Mouse (Mus musculus) midbrain, embryonic 14.5 days (tissue): ENCODE data around the gene 1700113H08Rik. TPM values are rescaled to one million over a fixed set of nuclear protein-coding genes. Genes with fewer than 3 reads are reported as not detected.

Experiments used
- ATAC-seq: fragments of 200-750 bp; cut with Nextera tagmentation; 2 replicates; pipeline ENCODE4 v1.8.0; 2017; ENCODE audit warnings: moderate number of reproducible peaks, moderate library complexity; ENCODE audit not compliant: low FRiP score, low TSS enrichment
- DNase-seq: peaks from one replicate; pipeline ENCODE4 v3.0.0-alpha.2; 2015
- H3K27ac ChIP-seq: fragments of 300-500 bp; sonication (generic); replicated peaks from 2 replicates; pipeline ENCODE4 v1.5.1; 2014; ENCODE audit warnings: mild to moderate bottlenecking, low read depth, low read length, moderate library complexity
- H3K27me3 ChIP-seq: fragments of 300-500 bp; sonication (generic); 2 replicates; pipeline ENCODE4 v1.6.1; 2014; ENCODE audit warnings: low read length, control low read depth, mixed read lengths; ENCODE audit not compliant: control insufficient read depth, insufficient read depth
- H3K36me3 ChIP-seq: fragments of 300-500 bp; sonication (generic); 2 replicates; pipeline ENCODE4 v1.6.1; 2014; ENCODE audit warnings: low read length, control low read depth; ENCODE audit not compliant: control insufficient read depth, insufficient read depth
- H3K4me1 ChIP-seq: fragments of 300-500 bp; sonication (generic); 2 replicates; pipeline ENCODE4 v1.6.1; 2014; ENCODE audit warnings: mild to moderate bottlenecking, antibody characterized with exemption, low read length, control low read depth; ENCODE audit not compliant: control insufficient read depth, insufficient read depth
- H3K4me2 ChIP-seq: fragments of 300-500 bp; sonication (generic); 2 replicates; pipeline ENCODE4 v1.6.1; 2014; ENCODE audit warnings: mild to moderate bottlenecking, low read length, moderate library complexity
- H3K4me3 ChIP-seq: fragments of 300-500 bp; sonication (generic); replicated peaks from 2 replicates; pipeline ENCODE4 v1.5.1; 2014; ENCODE audit warnings: low read depth, low read length
- H3K9ac ChIP-seq: fragments of 300-500 bp; sonication (generic); replicated peaks from 2 replicates; pipeline ENCODE4 v1.6.1; 2014; ENCODE audit warnings: mild to moderate bottlenecking, low read length, moderate library complexity
- H3K9me3 ChIP-seq: fragments of 300-500 bp; sonication (generic); 2 replicates; pipeline ENCODE4 v1.6.1; 2016; ENCODE audit warnings: low read length, control low read depth, mixed read lengths; ENCODE audit not compliant: control insufficient read depth
- WGBS: fragments of 180-500 bp; shearing (Covaris S2); extraction: QIAGEN DNeasy Blood & Tissue Kit; methylation state at CpG from one replicate; pipeline ENCODE4 v1.1.7; 2014; 5-methylcytosine and 5-hydroxymethylcytosine counted together
- polyA plus RNA-seq: library from polyadenylated mRNA; unstranded; fragments of >200 nt; fragmentation: Nextera tagmentation; extraction: Ambion mirVana; gene quantifications from 2 replicates; pipeline ENCODE4 v1.2.1, GENCODE M21; 2014

1700113H08Rik gene
- polyA plus RNA-seq, 1 experiment from 2014 or later, result 0.37 TPM

DNA sequence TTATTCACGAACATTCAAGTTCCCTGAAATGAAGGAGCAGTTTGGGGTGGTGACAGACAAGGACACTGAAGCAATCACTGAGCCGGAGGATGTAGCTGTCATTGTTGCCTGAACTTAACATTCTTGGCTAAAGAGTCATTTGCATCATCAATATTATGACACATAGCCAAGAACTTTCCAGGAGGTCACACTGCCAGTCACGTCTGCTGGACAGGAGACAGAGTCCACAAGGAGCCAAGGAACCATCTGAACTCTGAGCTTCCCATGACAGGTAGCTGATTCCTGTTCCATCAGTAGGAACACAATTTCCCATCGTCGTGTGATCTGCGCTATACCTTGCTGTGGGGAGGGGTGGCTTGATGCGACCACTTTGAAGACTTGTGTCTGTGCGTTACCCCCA lies 25.1 kb upstream of the 1700113H08Rik start:
- Histone ChIP-seq H3K9me3 (no peaks in the 10 kb centered on the region), H3K4me2 (no peak overlapping the region), H3K4me1 (peaks cover 24% of the 10 kb centered on the region), H3K4me3 (no peak overlapping the region), H3K9ac (no peak overlapping the region), H3K36me3 (no peaks in the 10 kb centered on the region), H3K27ac (no peak overlapping the region), H3K27me3 (no peaks in the 10 kb centered on the region)
- no peak for ATAC-seq
- DNase-seq, result no peak
- 90% methylated on average over 8 of the region's 8 CpGs for WGBS

DNA sequence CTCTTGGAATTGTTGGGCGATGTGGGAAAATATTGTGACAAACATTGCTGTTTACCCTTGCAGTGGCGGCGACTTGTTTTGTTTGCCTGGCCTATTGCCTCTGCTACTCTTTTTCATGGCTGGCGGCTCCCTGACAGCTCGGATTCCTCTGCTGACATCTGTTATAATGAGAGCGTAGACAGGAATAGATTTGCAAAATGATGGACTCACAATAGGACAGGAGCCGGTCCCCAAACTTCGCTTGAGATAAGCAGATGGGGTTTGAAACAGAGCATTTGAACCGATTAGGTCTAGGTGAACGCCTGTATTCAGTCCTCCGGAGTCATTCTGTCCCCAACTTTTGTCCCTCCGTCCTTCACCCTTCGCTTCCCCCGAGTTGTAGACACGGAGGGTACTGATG lies 22.0 kb upstream of the 1700113H08Rik start:
- peak; percentile 34 for DNase-seq
- no peak overlapping the region for H3K27ac ChIP-seq
- ATAC-seq, result 0 out of 2 replicates have a peak, but pooled peaks have one; percentile 4
- no peaks in the 10 kb centered on the region for H3K36me3 ChIP-seq
- no peak overlapping the region for H3K9ac ChIP-seq
- no peak overlapping the region for H3K4me3 ChIP-seq
- no peak overlapping the region; the same call in 1 of the 2 replicates for H3K4me2 ChIP-seq
- H3K4me1 ChIP-seq, result peaks cover 27% of the 10 kb centered on the region
- no peaks in the 10 kb centered on the region for H3K27me3 ChIP-seq
- H3K9me3 ChIP-seq, result no peaks in the 10 kb centered on the region
- WGBS, result 41% methylated on average over 15 of the region's 15 CpGs

DNA sequence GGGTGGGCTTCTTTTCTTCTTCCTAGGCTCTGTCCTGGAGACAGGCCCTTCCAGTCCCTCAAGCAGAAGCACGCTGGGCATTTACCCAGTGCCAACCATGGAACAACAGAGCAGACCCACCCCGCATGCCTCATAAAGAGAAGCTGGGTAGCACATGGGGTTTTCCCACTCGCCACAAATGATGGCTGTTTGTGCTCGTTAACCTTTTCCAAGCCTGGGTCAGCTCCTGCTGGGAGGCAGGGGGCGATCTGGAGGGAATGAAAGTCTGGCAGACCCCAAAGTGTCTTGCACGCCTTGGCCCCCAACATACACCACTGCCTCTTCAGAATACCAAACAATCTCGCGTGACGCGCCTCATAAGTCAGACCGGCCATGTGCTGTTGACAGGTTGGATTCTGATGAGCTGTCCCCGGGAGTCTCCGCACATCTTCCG lies 21.6 kb upstream of the 1700113H08Rik start:
- no peak overlapping the region for H3K4me3 ChIP-seq
- no peak overlapping the region for H3K9ac ChIP-seq
- DNase-seq (peak; percentile 46), ATAC-seq (0 out of 2 replicates have a peak, but pooled peaks have one; percentile 34)
- no peaks in the 10 kb centered on the region for H3K27me3 ChIP-seq
- peak overlapping the region; percentile 22 for H3K4me2 ChIP-seq
- 40% methylated on average over 14 of the region's 14 CpGs for WGBS
- peak overlapping the region; percentile 22; the same call in 1 of the 2 replicates for H3K27ac ChIP-seq
- H3K9me3 ChIP-seq, result no peaks in the 10 kb centered on the region
- H3K36me3 ChIP-seq, result no peaks in the 10 kb centered on the region
- peaks cover 27% of the 10 kb centered on the region for H3K4me1 ChIP-seq

DNA sequence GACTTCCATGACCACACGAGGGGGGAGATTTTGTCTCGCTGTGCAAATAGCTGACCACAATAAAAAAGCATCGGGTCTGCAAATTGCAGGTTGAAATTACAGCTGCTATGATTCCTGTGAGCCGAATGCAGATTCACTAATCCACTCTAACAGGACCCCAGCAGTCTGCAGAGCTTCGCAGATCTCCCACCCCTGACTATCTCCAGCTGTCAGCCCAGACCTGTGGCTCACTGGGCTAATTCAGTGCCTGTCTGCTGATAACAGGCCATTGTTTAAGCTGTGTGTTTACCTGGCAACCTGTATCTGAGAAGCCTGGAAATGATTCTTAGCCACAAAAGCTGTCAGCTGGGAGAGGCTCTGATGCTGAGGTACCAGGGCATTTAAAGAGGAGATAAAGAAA lies 20.8 kb upstream of the 1700113H08Rik start:
- no peak overlapping the region for H3K9ac ChIP-seq
- WGBS, result 17% methylated on average over 5 of the region's 5 CpGs
- H3K4me3 ChIP-seq, result no peak overlapping the region
- peak overlapping the region; percentile 22 for H3K4me2 ChIP-seq
- H3K36me3 ChIP-seq, result no peaks in the 10 kb centered on the region
- H3K27me3 ChIP-seq, result no peaks in the 10 kb centered on the region
- H3K27ac ChIP-seq, result peak overlapping the region; percentile 55; the same call in 1 of the 2 replicates
- DNase-seq (peak; percentile 46), ATAC-seq (0 out of 2 replicates have a peak, but pooled peaks have one; percentile 31)
- H3K9me3 ChIP-seq, result no peaks in the 10 kb centered on the region
- H3K4me1 ChIP-seq, result peaks cover 27% of the 10 kb centered on the region

DNA sequence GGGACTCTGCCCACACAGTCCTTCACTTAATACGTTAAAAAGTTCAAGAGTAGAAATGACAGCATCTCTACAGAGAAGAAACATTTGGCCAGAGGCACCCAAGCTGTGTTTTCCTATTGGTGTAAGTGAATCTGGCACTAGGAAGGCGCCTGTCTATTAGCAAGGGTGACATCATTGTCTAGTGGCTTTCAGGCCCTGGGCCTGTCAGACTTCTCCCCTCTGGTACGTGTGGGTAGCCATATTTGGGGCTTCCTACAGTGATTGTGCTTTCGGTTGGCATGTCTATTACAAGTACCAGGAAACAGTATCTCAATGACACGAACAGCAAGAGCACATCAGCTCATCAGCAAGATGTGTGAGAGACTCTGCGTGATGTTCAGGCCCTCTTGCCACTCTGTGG lies 18.5 kb upstream of the 1700113H08Rik start:
- Histone ChIP-seq H3K4me3 (no peak overlapping the region), H3K27ac (no peak overlapping the region), H3K4me2 (no peak overlapping the region), H3K4me1 (peaks cover 27% of the 10 kb centered on the region), H3K9ac (no peak overlapping the region), H3K27me3 (no peaks in the 10 kb centered on the region), H3K36me3 (no peaks in the 10 kb centered on the region), H3K9me3 (no peaks in the 10 kb centered on the region)
- 86% methylated on average over 6 of the region's 6 CpGs for WGBS
- ATAC-seq, result no peak
- no peak for DNase-seq

DNA sequence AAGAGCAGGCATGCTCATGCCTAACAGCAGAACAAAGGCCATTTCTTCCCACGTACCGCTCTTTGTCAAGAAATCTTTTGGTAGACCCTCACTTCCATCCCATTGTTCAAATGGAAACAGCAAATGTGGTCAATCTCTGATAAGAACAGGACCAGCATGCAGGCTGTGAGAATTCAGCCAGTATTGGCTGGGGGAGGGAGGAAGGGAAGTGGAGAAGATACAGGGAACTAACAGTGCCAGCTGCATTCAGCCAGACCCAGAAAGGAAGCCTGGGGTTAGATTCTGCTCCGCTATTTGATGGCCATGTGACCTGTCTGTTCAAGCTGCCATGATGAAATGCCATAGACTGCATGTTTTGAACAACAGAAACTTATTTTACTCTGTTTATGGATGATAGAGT lies 18.0 kb upstream of the 1700113H08Rik start:
- 85% methylated on average over 3 of the region's 3 CpGs for WGBS

DNA sequence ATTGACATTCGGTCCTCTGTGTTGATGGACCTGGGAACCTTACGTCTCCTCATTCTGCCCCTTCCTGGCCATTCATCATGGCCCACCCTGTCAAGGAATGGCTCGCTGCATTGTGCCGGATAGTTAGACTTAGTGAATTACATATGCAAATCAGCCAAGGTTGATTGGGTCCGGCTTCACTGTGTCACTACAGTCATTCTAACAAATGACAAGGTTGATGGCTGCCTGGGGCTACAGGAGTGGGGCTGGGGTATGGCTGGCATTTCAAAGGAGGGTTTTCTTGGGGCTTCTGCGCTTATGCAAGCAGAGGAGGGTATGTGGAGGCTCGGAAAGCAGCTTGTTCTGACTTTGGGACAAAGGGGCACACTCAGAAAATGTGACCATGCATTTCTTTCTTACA lies 16.6 kb upstream of the 1700113H08Rik start:
- Histone ChIP-seq H3K9ac (no peak overlapping the region), H3K4me1 (peaks cover 21% of the 10 kb centered on the region), H3K36me3 (no peaks in the 10 kb centered on the region), H3K27me3 (no peaks in the 10 kb centered on the region), H3K9me3 (no peaks in the 10 kb centered on the region), H3K4me2 (no peak overlapping the region), H3K27ac (no peak overlapping the region), H3K4me3 (no peak overlapping the region)
- ATAC-seq (no peak), DNase-seq (no peak)
- 65% methylated on average over 7 of the region's 7 CpGs for WGBS

More for the DNA sequence above, 18.0 kb upstream of the 1700113H08Rik start:
- H3K36me3 ChIP-seq, result no peaks in the 10 kb centered on the region
- no peak overlapping the region for H3K4me2 ChIP-seq
- no peak overlapping the region for H3K27ac ChIP-seq
- no peaks in the 10 kb centered on the region for H3K9me3 ChIP-seq
- no peak overlapping the region for H3K9ac ChIP-seq
- H3K27me3 ChIP-seq, result no peaks in the 10 kb centered on the region
- H3K4me1 ChIP-seq, result peaks cover 27% of the 10 kb centered on the region
- DNase-seq (no peak), ATAC-seq (no peak)
- H3K4me3 ChIP-seq, result no peak overlapping the region

DNA sequence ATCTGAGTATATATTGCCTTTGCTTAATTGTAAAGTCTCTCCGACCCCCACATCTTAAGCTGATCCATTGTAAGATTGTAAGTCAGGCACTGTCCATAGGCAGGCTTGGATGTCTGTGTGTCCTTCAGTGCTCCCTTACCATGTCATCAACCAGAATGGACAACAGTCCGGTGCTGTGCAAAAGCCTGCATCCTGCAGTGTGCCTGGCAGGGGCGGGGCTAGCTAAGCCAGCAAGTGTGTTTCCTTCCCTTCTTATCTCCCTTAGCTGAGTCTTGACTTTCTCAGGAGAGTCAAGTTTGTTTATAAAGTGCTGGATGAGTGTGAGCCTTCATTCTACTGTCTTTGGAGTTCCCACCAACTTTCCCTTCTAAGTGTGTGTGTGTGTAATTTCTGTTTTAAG lies 12.6 kb upstream of the 1700113H08Rik start:
- Histone ChIP-seq H3K27me3 (no peaks in the 10 kb centered on the region), H3K4me3 (no peak overlapping the region), H3K36me3 (no peaks in the 10 kb centered on the region), H3K27ac (no peak overlapping the region), H3K4me2 (no peak overlapping the region), H3K9ac (no peak overlapping the region), H3K9me3 (no peaks in the 10 kb centered on the region), H3K4me1 (peaks cover 12% of the 10 kb centered on the region; the same call in 1 of the 2 replicates)
- no peak for DNase-seq
- ATAC-seq, result no peak
- WGBS, result 71% methylated on average over 3 of the region's 3 CpGs

DNA sequence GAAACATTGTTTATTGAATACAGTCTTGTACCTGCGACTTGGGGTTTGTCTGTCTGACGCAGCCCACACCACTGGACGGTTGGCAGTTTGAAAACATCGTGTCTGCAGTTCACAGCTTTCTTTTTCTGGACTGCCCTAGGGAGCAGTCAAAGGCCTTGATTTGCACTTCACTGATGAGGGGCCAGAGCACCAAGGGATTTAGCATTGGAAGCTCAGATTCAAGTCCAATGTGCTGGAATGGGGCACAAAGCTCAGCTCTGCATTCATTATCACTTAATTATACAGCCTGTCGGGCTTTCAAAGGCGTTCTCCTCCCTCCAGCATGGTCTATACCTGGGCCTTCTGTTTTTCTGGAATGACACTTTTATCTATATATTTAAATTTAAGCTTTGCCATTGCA lies 11.4 kb upstream of the 1700113H08Rik start:
- no peaks in the 10 kb centered on the region for H3K27me3 ChIP-seq
- H3K4me1 ChIP-seq, result peaks cover 12% of the 10 kb centered on the region; the same call in 1 of the 2 replicates
- 1% methylated on average over 6 of the region's 6 CpGs for WGBS
- H3K36me3 ChIP-seq, result no peaks in the 10 kb centered on the region
- no peak overlapping the region for H3K4me2 ChIP-seq
- DNase-seq (peak; percentile 53), ATAC-seq (peak; percentile 34; the same call in 1 of the 2 replicates)
- H3K27ac ChIP-seq, result no peak overlapping the region
- H3K9me3 ChIP-seq, result no peaks in the 10 kb centered on the region
- no peak overlapping the region for H3K9ac ChIP-seq
- no peak overlapping the region for H3K4me3 ChIP-seq
